Mouse (Mus musculus): ENCODE data around the gene Exoc4.

GRCm38 (mm10) chr6:33305996-33306395 is 57.1 kb downstream of the Exoc4 start:
- TF ChIP-seq CTCF (conservative IDR thresholded peaks at IDR 0.05 in 1 of 2, IDR thresholded peaks at IDR 0.05 in 1 of 2; ENCODE audit: low read depth in 2 of 2, low read length in 2 of 2) (no peak), TCF12 (IDR thresholded peaks at IDR 0.05; ENCODE audit: low read depth, low read length) (no peak)
